Mouse (Mus musculus) layer of hippocampus, postnatal 25 days (tissue): ENCODE measurements around the gene Heatr5b. TPM values are rescaled to one million over a fixed set of nuclear protein-coding genes. Genes with fewer than 3 reads are reported as not detected.
"Not testable (repeated sequence)": the region's sequence is repeated elsewhere in the genome, so short reads cannot be mapped to it uniquely, and the experiment has no call there.

ENCODE experiments used
- DNase-seq, 2 experiments: peaks; one replicate each; pipeline ENCODE4 v3.0.0; 2022; ENCODE audit warnings: mixed read lengths in 2 of 2, low spot score in 1 of 2; ENCODE audit errors: extremely low spot score in 1 of 2
- total RNA-seq, 2 experiments: library from RNA; stranded (reverse); gene quantifications; 2 replicates each; pipeline ENCODE4 v1.2.3; 2021

Gene Heatr5b
- 10 to 100 TPM; 50.2 to 59.1 TPM for total RNA-seq

- DNase-seq = peak; percentile 90 to 98
Observed at GRCm38 (mm10) chr17:78834856-78835835, at the start of gene Heatr5b, which contains the start of gene Gpatch11. Gene Heatr5b, minus strand, starts transcription at chr17:78835364. Gene Gpatch11, plus strand, starts transcription at chr17:78835567.

GRCm38 (mm10) chr17:78883291-78883690, 48.1 kb upstream of the Heatr5b start:
- no peak for DNase-seq

GRCm38 (mm10) chr17:78882401-78883112, 47.4 kb upstream of the Heatr5b start, which contains the start of gene Eif2ak2:
Gene Eif2ak2, minus strand, starts transcription at chr17:78882573.
- peak; percentile 17 to 37 for DNase-seq

GRCm38 (mm10) chr17:78881878-78882304, 46.7 kb upstream of the Heatr5b start:
- no peak for DNase-seq

- no peak for DNase-seq
Observed at GRCm38 (mm10) chr17:78873886-78874285, 38.7 kb upstream of the Heatr5b start.

GRCm38 (mm10) chr17:78856243-78856642, 21.1 kb upstream of the Heatr5b start:
- no peak for DNase-seq

- no peak for DNase-seq
Observed at GRCm38 (mm10) chr17:78842271-78842928, 7.2 kb upstream of the Heatr5b start.

GRCm38 (mm10) chr17:78836056-78836455, 892 bp upstream of the Heatr5b start:
- DNase-seq = no peak

GRCm38 (mm10) chr17:78824346-78824745, 10.8 kb downstream of the Heatr5b start:
- no peak for DNase-seq

- DNase-seq = no peak
Observed at GRCm38 (mm10) chr17:78809582-78809981, 25.6 kb downstream of the Heatr5b start.

GRCm38 (mm10) chr17:78809019-78809418, 26.1 kb downstream of the Heatr5b start:
- no peak for DNase-seq

- DNase-seq = no peak
Observed at GRCm38 (mm10) chr17:78797222-78797621, 37.9 kb downstream of the Heatr5b start.

- DNase-seq = no peak
Observed at GRCm38 (mm10) chr17:78794390-78794789, 40.8 kb downstream of the Heatr5b start.

GRCm38 (mm10) chr17:78792122-78792521, 43.0 kb downstream of the Heatr5b start:
- no peak for DNase-seq

- DNase-seq = no peak
Observed at GRCm38 (mm10) chr17:78791690-78792070, 43.5 kb downstream of the Heatr5b start.

GRCm38 (mm10) chr17:78791068-78791689, 44.0 kb downstream of the Heatr5b start:
- DNase-seq = no peak

- not testable (repeated sequence) for DNase-seq
Observed at GRCm38 (mm10) chr17:78788273-78788672, 46.9 kb downstream of the Heatr5b start.

- no peak for DNase-seq
Observed at GRCm38 (mm10) chr17:78778765-78779164, 56.4 kb downstream of the Heatr5b start.

- DNase-seq = no peak
Observed at GRCm38 (mm10) chr17:78772317-78772716, 62.8 kb downstream of the Heatr5b start.

GRCm38 (mm10) chr17:78770932-78771331, 64.2 kb downstream of the Heatr5b start:
- no peak for DNase-seq
